Mouse (Mus musculus): ENCODE data around the gene Pik3r5. TPM values are rescaled to one million over a fixed set of nuclear protein-coding genes. Genes with fewer than 3 reads are reported as not detected.

Pik3r5 gene
- polyA plus RNA-seq, 1 experiment from 2014 or later, result 0.65 TPM

DNA sequence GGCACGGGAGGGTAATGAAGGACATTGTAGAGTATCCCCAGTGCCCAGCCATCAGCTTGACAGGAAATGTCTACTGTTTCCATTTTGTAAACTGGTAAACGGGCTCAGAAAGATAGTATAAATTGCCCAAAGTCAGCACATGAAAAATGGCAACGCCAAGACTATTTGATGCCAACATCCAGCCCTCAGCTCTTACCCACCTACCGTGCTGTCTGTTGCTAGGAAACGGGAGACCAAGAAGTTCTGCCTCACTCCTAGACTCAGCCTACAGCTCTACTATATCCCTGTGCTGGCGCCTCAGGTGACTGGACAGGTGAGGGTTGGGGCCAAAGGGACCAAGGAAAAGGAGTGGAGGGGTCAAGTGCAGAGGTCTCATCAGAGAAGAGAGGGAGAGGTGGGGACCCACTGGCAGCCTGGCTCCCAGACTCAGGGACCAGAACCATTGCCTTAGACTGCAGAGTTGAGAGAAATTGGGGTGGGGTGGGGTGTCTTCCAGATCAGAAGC is 102.1 kb downstream of the Pik3r5 start:
- Histone ChIP-seq H3K4me1 (ENCODE audit: control insufficient read depth in 2 of 2, insufficient read depth in 2 of 2, low read length in 2 of 2) (no peaks in the 10 kb centered on the region; a peak in 1 of 4 replicates), H3K27ac (replicated peaks in 1 of 2; ENCODE audit: control insufficient read depth in 1 of 2, insufficient read depth in 1 of 2, low read depth in 2 of 2, low read length in 2 of 2) (no peak overlapping the region), H3K36me3 (ENCODE audit: control insufficient read depth, insufficient read depth, low read length) (no peaks in the 10 kb centered on the region), H3K9ac (ENCODE audit: low read length) (no peak overlapping the region), H3K4me2 (ENCODE audit: low read length) (no peak overlapping the region), H3K9me3 (ENCODE audit: control insufficient read depth, low read length) (no peaks in the 10 kb centered on the region), H3K27me3 (ENCODE audit: control insufficient read depth, insufficient read depth, low read length) (peaks cover 4% of the 10 kb centered on the region; the same call in 1 of the 2 replicates), H3K4me3 (ENCODE audit: control insufficient read depth in 1 of 2, insufficient read depth in 1 of 2, low read depth in 1 of 2, low read length in 2 of 2) (no peak overlapping the region)
- no peak for ATAC-seq (ENCODE audit: insufficient number of reproducible peaks, insufficient read depth, low FRiP score, low read depth)
- 73% methylated on average over 6 of the region's 6 CpGs for WGBS

DNA sequence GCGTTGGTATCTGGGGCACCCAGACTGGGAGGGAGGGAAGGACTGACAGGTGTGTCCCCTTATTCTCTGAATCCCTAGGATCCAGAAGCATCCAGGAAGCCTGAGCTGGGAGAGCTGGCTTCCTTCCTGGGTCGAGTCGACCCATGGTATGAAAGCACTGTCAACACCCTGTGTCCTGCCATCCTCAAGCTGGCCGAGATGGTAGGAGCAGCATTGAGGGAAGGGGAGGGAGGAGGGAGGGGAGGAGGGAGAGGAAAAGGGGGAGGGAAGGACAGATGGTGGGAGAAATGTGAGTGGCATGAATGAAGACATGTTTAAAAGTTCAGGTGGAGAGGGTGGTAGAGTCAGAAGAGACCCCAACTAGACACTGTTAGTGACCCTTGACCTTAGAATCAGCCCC is 104.1 kb downstream of the Pik3r5 start:
- Histone ChIP-seq H3K9ac (ENCODE audit: low read length) (no peak overlapping the region), H3K4me1 (ENCODE audit: control insufficient read depth in 2 of 2, insufficient read depth in 2 of 2, low read length in 2 of 2) (peaks cover 0 to under 1% of the 10 kb centered on the region in 2 experiments; a peak in 2 of 4 replicates), H3K36me3 (ENCODE audit: control insufficient read depth, insufficient read depth, low read length) (no peaks in the 10 kb centered on the region), H3K27ac (replicated peaks in 1 of 2; ENCODE audit: control insufficient read depth in 1 of 2, insufficient read depth in 1 of 2, low read depth in 2 of 2, low read length in 2 of 2) (no peak overlapping the region), H3K9me3 (ENCODE audit: control insufficient read depth, low read length) (no peaks in the 10 kb centered on the region), H3K4me3 (ENCODE audit: control insufficient read depth in 1 of 2, insufficient read depth in 1 of 2, low read depth in 1 of 2, low read length in 2 of 2) (no peak overlapping the region), H3K4me2 (ENCODE audit: low read length) (no peak overlapping the region), H3K27me3 (ENCODE audit: control insufficient read depth, insufficient read depth, low read length) (no peaks in the 10 kb centered on the region)
- WGBS, result 21% methylated on average over 4 of the region's 4 CpGs
- no peak for ATAC-seq (ENCODE audit: insufficient number of reproducible peaks, insufficient read depth, low FRiP score, low read depth)

DNA sequence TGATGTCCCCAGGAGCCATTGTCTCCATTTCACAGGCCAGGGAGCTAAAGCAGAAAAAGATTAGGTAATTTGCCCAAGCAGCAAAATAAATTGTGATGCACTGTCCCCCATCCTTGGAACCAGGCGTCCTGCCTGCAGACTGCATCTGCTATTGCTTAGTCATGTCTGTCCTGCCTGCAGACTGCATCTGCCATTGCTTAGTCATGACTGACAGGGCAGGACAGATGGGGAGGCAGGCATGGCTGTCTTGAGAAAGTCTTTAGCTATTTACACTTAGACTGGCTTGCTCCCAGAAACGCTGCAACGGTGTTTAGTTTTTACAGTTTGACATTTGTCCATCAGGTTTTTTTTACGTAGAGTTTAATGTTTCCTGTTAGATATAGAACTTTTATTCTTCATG is 104.5 kb downstream of the Pik3r5 start:
- no peaks in the 10 kb centered on the region for H3K36me3 ChIP-seq (ENCODE audit: control insufficient read depth, insufficient read depth, low read length)
- ATAC-seq (ENCODE audit: insufficient number of reproducible peaks, insufficient read depth, low FRiP score, low read depth), result no peak
- no peaks in the 10 kb centered on the region for H3K9me3 ChIP-seq (ENCODE audit: control insufficient read depth, low read length)
- H3K27me3 ChIP-seq (ENCODE audit: control insufficient read depth, insufficient read depth, low read length), result no peaks in the 10 kb centered on the region
- no peak overlapping the region for H3K9ac ChIP-seq (ENCODE audit: low read length)
- 55% methylated on average over 4 of the region's 4 CpGs for WGBS
- no peak overlapping the region for H3K27ac ChIP-seq (replicated peaks in 1 of 2; ENCODE audit: control insufficient read depth in 1 of 2, insufficient read depth in 1 of 2, low read depth in 2 of 2, low read length in 2 of 2)
- no peak overlapping the region for H3K4me2 ChIP-seq (ENCODE audit: low read length)
- H3K4me3 ChIP-seq (ENCODE audit: control insufficient read depth in 1 of 2, insufficient read depth in 1 of 2, low read depth in 1 of 2, low read length in 2 of 2), result no peak overlapping the region
- H3K4me1 ChIP-seq (ENCODE audit: control insufficient read depth in 2 of 2, insufficient read depth in 2 of 2, low read length in 2 of 2), result peaks cover 0 to 2% of the 10 kb centered on the region in 2 experiments; a peak in 1 of 4 replicates

DNA sequence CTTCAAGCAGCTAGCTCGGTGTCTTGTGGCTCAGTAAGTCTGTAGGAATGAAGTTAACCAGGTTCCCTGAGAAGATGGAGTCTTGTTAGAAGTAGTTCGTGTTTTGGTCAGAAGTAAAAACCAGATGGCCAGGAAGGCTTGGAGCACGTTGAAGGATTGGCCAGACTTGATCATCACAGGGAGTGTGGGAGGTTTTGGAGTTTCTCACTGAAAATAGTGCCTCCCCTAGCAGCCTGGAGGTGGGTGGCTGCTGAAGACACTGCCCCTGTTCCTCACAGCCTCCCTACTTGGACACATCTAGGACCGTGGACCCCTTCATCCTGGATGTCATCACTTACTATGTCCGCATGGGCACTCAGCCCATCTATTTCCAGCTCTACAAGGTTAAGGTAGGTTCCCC is 107.7 kb downstream of the Pik3r5 start:
- no peak overlapping the region for H3K9ac ChIP-seq (ENCODE audit: low read length)
- no peaks in the 10 kb centered on the region for H3K36me3 ChIP-seq (ENCODE audit: control insufficient read depth, insufficient read depth, low read length)
- no peaks in the 10 kb centered on the region for H3K27me3 ChIP-seq (ENCODE audit: control insufficient read depth, insufficient read depth, low read length)
- 50% methylated on average over 5 of the region's 5 CpGs for WGBS
- peaks cover 2% of the 10 kb centered on the region in 2 experiments for H3K4me1 ChIP-seq (ENCODE audit: control insufficient read depth in 2 of 2, insufficient read depth in 2 of 2, low read length in 2 of 2)
- H3K4me2 ChIP-seq (ENCODE audit: low read length), result no peak overlapping the region
- no peak overlapping the region for H3K4me3 ChIP-seq (ENCODE audit: control insufficient read depth in 1 of 2, insufficient read depth in 1 of 2, low read depth in 1 of 2, low read length in 2 of 2)
- no peak overlapping the region for H3K27ac ChIP-seq (replicated peaks in 1 of 2; ENCODE audit: control insufficient read depth in 1 of 2, insufficient read depth in 1 of 2, low read depth in 2 of 2, low read length in 2 of 2)
- ATAC-seq (ENCODE audit: insufficient number of reproducible peaks, insufficient read depth, low FRiP score, low read depth), result no peak
- H3K9me3 ChIP-seq (ENCODE audit: control insufficient read depth, low read length), result no peaks in the 10 kb centered on the region

DNA sequence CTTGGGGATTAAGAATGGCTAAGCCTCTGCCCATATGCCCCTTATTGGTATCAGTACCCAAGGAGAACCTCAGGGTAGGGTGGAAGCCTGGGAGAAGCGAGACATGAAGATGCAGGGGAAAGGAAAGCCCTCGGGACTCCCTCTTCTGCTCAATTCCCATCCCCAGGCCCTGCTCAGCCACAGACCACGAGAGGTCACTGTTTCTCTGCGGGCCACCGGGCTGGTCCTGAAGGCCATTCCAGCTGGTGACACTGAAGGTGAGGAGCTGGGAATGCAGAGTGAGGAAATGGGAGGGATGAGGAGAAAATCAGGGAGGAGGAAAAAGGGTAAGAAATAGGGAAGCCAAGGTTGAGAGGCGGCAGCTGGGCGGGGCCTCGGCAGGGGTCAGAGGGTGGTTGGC is 112.6 kb downstream of the Pik3r5 start:
- Histone ChIP-seq H3K4me1 (ENCODE audit: control insufficient read depth in 2 of 2, insufficient read depth in 2 of 2, low read length in 2 of 2) (peaks cover 17 to 28% of the 10 kb centered on the region in 2 experiments), H3K36me3 (ENCODE audit: control insufficient read depth, insufficient read depth, low read length) (no peaks in the 10 kb centered on the region), H3K27ac (replicated peaks in 1 of 2; ENCODE audit: control insufficient read depth in 1 of 2, insufficient read depth in 1 of 2, low read depth in 2 of 2, low read length in 2 of 2) (peak overlapping the region; percentile 49 to 75; a peak in 2 of 4 replicates), H3K4me3 (ENCODE audit: control insufficient read depth in 1 of 2, insufficient read depth in 1 of 2, low read depth in 1 of 2, low read length in 2 of 2) (no peak overlapping the region), H3K4me2 (ENCODE audit: low read length) (peak overlapping the region; percentile 21; the same call in 1 of the 2 replicates), H3K9me3 (ENCODE audit: control insufficient read depth, low read length) (no peaks in the 10 kb centered on the region), H3K9ac (ENCODE audit: low read length) (peak overlapping the region; percentile 27; the same call in 1 of the 2 replicates), H3K27me3 (ENCODE audit: control insufficient read depth, insufficient read depth, low read length) (no peaks in the 10 kb centered on the region)
- ATAC-seq (ENCODE audit: insufficient number of reproducible peaks, insufficient read depth, low FRiP score, low read depth), result no peak; the same call in 1 of the 2 replicates
- 11% methylated on average over 8 of the region's 8 CpGs for WGBS

DNA sequence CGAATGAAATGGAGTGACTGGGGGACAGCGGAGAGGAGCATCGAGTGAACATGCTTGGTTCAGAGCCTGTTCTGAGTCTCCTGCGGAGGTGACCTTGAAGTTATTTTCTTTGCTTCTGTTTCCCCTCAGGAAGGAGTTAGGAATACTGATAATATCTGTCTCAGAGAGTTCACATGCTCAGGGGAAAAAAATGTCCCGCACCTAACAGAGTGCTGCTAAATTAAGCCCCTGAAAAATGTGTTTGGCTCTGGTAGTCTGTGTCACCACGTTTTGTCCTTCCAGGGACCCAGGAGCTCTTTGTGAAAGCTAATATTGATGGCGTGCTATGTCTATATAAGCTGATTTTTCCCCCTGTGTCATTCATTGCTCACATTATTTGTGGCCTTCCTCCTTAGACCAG is 113.3 kb downstream of the Pik3r5 start:
- Histone ChIP-seq H3K9me3 (ENCODE audit: control insufficient read depth, low read length) (no peaks in the 10 kb centered on the region), H3K4me1 (ENCODE audit: control insufficient read depth in 2 of 2, insufficient read depth in 2 of 2, low read length in 2 of 2) (peaks cover 17 to 28% of the 10 kb centered on the region in 2 experiments), H3K27me3 (ENCODE audit: control insufficient read depth, insufficient read depth, low read length) (no peaks in the 10 kb centered on the region), H3K4me3 (ENCODE audit: control insufficient read depth in 1 of 2, insufficient read depth in 1 of 2, low read depth in 1 of 2, low read length in 2 of 2) (no peak overlapping the region), H3K36me3 (ENCODE audit: control insufficient read depth, insufficient read depth, low read length) (no peaks in the 10 kb centered on the region), H3K4me2 (ENCODE audit: low read length) (peak overlapping the region; percentile 21; the same call in 1 of the 2 replicates), H3K27ac (replicated peaks in 1 of 2; ENCODE audit: control insufficient read depth in 1 of 2, insufficient read depth in 1 of 2, low read depth in 2 of 2, low read length in 2 of 2) (peak overlapping the region; percentile 49 to 75), H3K9ac (ENCODE audit: low read length) (peak overlapping the region; percentile 27; the same call in 1 of the 2 replicates)
- ATAC-seq (ENCODE audit: insufficient number of reproducible peaks, insufficient read depth, low FRiP score, low read depth), result no peak
- WGBS, result 25% methylated on average over 7 of the region's 7 CpGs

DNA sequence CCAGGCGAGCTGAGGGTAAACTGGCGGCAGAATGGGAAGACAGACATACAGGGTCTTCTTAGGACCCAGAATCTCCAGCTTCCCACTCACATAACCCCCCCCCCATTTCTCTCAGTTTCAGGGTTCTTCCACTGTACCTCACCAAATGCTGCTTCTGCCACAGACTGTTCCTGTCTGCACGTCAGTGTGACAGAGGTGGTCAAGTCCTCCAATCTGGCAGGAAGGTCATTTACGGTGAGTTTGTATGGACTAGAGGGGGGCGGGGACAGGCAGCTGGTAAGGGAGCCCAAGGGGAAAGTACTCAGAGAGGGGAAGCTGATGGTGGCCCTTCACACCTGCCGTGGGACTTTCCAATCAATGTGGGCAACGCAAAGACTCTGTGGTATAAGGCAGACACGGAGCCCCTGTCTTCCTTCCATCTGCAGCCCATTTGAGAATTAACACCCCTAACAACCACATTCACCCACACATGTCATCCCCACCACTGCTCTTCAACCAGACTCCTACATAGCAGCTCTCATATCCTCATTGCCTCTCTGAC is 113.8 kb downstream of the Pik3r5 start:
- no peaks in the 10 kb centered on the region for H3K36me3 ChIP-seq (ENCODE audit: control insufficient read depth, insufficient read depth, low read length)
- H3K4me1 ChIP-seq (ENCODE audit: control insufficient read depth in 2 of 2, insufficient read depth in 2 of 2, low read length in 2 of 2), result peaks cover 17 to 28% of the 10 kb centered on the region in 2 experiments
- H3K4me3 ChIP-seq (ENCODE audit: control insufficient read depth in 1 of 2, insufficient read depth in 1 of 2, low read depth in 1 of 2, low read length in 2 of 2), result no peak overlapping the region
- no peaks in the 10 kb centered on the region for H3K27me3 ChIP-seq (ENCODE audit: control insufficient read depth, insufficient read depth, low read length)
- no peak overlapping the region for H3K9ac ChIP-seq (ENCODE audit: low read length)
- no peak overlapping the region for H3K4me2 ChIP-seq (ENCODE audit: low read length)
- ATAC-seq (ENCODE audit: insufficient number of reproducible peaks, insufficient read depth, low FRiP score, low read depth), result no peak
- no peaks in the 10 kb centered on the region for H3K9me3 ChIP-seq (ENCODE audit: control insufficient read depth, low read length)
- H3K27ac ChIP-seq (replicated peaks in 1 of 2; ENCODE audit: control insufficient read depth in 1 of 2, insufficient read depth in 1 of 2, low read depth in 2 of 2, low read length in 2 of 2), result peak overlapping the region; percentile 49 to 75
- whole genome bisulfite sequencing, result 66% methylated on average over 8 of the region's 8 CpGs

All from heart, embryonic 14.5 days (tissue).